Mouse (Mus musculus) brain, embryonic 14.5 days (tissue): ENCODE data around the gene St6galnac5.

Experiments
- CTCF ChIP-seq: fragments of 200-500 bp; IDR thresholded peaks from 2 replicates; pipeline ENCODE4 v1.5.1; 2012; ENCODE audit warnings: inconsistent platforms, mild to moderate bottlenecking, moderate library complexity, borderline replicate concordance; ENCODE audit not compliant: insufficient read depth, insufficient read length; ENCODE audit errors: extremely low read depth
- POLR2A ChIP-seq: fragments of 200-500 bp; IDR thresholded peaks from 2 replicates; pipeline ENCODE4 v1.6.1; 2012; ENCODE audit warnings: mild to moderate bottlenecking, inconsistent platforms, borderline replicate concordance; ENCODE audit not compliant: poor library complexity, insufficient read depth, insufficient read length, severe bottlenecking; ENCODE audit errors: extremely low read depth

DNA sequence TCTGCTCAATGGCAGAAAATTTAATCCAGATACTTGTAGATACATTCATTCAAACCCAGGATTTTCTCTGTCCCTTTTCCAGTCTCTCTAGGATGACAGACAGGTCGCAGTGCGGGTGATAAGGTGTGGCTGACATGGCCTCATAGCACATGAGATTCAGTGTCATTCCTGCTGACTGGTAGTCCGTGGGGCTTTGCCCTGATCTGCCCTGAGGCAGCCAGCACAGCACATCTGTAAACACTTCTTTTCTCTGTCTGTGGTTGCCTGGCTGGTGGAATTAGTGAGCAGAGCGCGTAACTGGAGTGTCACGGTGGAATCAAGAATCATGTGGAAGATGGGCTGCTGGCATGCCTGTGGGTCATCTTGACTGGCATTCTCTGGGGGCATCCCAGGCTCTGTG is 212.0 kb downstream of the St6galnac5 start:
- TF ChIP-seq POLR2A (no peak), CTCF (no peak)
